Mouse (Mus musculus) embryonic facial prominence, embryonic 15.5 days (tissue): Measurements from ENCODE around the gene Maml3. TPM values are rescaled to one million over a fixed set of nuclear protein-coding genes. Genes with fewer than 3 reads are reported as not detected.
A peak's percentile ranks its signal among the peaks of the same experiment; 100 is the strongest.

Source experiments
- ATAC-seq: fragments of 200-750 bp; cut with Nextera tagmentation; 2 replicates; pipeline ENCODE4 v1.8.0; 2017; ENCODE audit warnings: low read depth, moderate TSS enrichment; ENCODE audit not compliant: insufficient number of reproducible peaks, low FRiP score, low TSS enrichment
- H3K27ac ChIP-seq: fragments of 300-500 bp; sonication (generic); replicated peaks from 2 replicates; pipeline ENCODE4 v1.5.1; 2015; ENCODE audit warnings: mild to moderate bottlenecking, inconsistent platforms
- H3K27me3 ChIP-seq: fragments of 300-500 bp; sonication (generic); 2 replicates; pipeline ENCODE4 v1.6.1; 2015; ENCODE audit warnings: inconsistent platforms
- H3K36me3 ChIP-seq: fragments of 300-500 bp; sonication (generic); 2 replicates; pipeline ENCODE4 v1.6.1; 2015; ENCODE audit warnings: mild to moderate bottlenecking, inconsistent platforms
- H3K4me1 ChIP-seq: fragments of 300-500 bp; sonication (generic); 2 replicates; pipeline ENCODE4 v1.6.1; 2015; ENCODE audit warnings: inconsistent platforms
- H3K4me2 ChIP-seq: fragments of 300-500 bp; sonication (generic); replicated peaks from 2 replicates; pipeline ENCODE4 v1.6.1; 2015; ENCODE audit warnings: mild to moderate bottlenecking, inconsistent platforms
- H3K4me3 ChIP-seq: fragments of 300-500 bp; sonication (generic); replicated peaks from 2 replicates; pipeline ENCODE4 v1.5.1; 2015; ENCODE audit warnings: mild to moderate bottlenecking, inconsistent platforms
- H3K9ac ChIP-seq: fragments of 300-500 bp; sonication (generic); 2 replicates; pipeline ENCODE4 v1.6.1; 2015; ENCODE audit warnings: inconsistent platforms
- H3K9me3 ChIP-seq: fragments of 300-500 bp; sonication (generic); replicated peaks from 2 replicates; pipeline ENCODE4 v1.6.1; 2016; ENCODE audit warnings: inconsistent platforms
- WGBS: fragments of 180-500 bp; shearing (Covaris S2); methylation state at CpG from one replicate; pipeline ENCODE4 v1.1.7; 2015; 5-methylcytosine and 5-hydroxymethylcytosine counted together
- polyA plus RNA-seq: library from polyadenylated mRNA; unstranded; fragments of >200 nt; fragmentation: Nextera tagmentation; extraction: Ambion mirVana; gene quantifications from 2 replicates; pipeline ENCODE4 v1.2.1, GENCODE M21; 2015

Maml3 gene
- polyA plus RNA-seq, 1 experiment from 2014 or later, result 6.5 TPM

- H3K9ac ChIP-seq, result peak overlapping the region; percentile 15; the same call in 1 of the 2 replicates
- H3K9me3 ChIP-seq, result no peaks in the 10 kb centered on the region
- peaks cover 35% of the 10 kb centered on the region for H3K4me1 ChIP-seq
- H3K27me3 ChIP-seq, result no peaks in the 10 kb centered on the region
- WGBS, result under 1% methylated on average over 27 of the region's 27 CpGs
- peak overlapping the region; percentile 86 for H3K27ac ChIP-seq
- H3K4me3 ChIP-seq, result peak overlapping the region; percentile 46
- H3K36me3 ChIP-seq, result no peaks in the 10 kb centered on the region
- peak; percentile 91 for ATAC-seq
- peak overlapping the region; percentile 81 for H3K4me2 ChIP-seq
Measured at GRCm38 (mm10) chr3:51701281-51701751, 403.6 kb downstream of the Maml3 start.

DNA sequence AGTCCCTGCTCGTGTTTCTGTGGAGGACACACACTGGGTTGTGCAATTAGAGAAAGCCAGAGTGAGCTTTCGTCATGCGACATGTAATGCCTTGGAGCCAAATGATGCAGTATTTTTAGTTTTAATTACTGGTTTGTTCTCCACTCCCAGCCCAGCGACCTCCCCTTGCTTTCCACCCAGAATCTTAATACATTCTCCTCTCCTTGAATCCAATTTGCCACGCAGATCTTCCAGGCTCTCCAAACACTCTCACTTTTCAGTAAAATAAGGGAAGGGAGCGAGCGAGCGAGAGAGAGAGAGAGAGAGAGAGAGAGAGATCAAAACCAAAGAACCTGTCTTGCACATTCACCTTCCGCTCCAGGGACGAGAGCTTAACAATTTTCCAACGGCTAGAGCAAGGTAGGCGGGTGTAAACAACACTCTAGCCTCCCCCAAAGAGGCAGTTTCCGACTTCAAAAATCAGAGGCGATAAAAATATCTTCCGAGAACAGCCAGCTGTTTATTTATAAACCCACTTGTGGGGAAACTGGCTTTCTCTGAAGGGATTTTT is 404.1 kb downstream of the Maml3 start:
- no peak for ATAC-seq
- Histone ChIP-seq H3K9me3 (no peaks in the 10 kb centered on the region), H3K4me1 (peaks cover 35% of the 10 kb centered on the region), H3K27me3 (no peaks in the 10 kb centered on the region), H3K36me3 (no peaks in the 10 kb centered on the region), H3K4me2 (peak overlapping the region; percentile 81), H3K4me3 (peak overlapping the region; percentile 46), H3K9ac (no peak overlapping the region), H3K27ac (peak overlapping the region; percentile 86)
- 6% methylated on average over 15 of the region's 15 CpGs for WGBS

DNA sequence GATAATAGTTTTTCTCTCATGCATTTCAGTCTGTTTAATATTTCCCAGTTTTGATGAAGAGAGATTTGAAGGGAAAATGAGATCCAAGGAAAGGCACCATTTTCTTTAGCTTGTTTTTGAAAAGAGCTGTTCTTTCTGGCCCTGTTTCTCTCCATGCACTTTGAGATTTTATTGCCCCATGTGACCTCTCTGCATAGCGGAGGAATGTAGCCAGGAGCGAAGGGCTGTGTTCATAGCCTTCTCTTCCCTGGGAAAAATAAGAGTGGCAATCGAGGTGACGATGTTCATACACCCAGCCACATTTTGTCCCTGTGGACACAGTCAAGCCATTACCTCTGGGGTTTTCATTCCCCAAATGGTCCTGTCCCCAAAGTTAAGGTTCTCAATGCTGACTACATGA is 404.8 kb downstream of the Maml3 start:
- H3K9ac ChIP-seq, result no peak overlapping the region
- no peaks in the 10 kb centered on the region for H3K27me3 ChIP-seq
- H3K4me1 ChIP-seq, result peaks cover 35% of the 10 kb centered on the region
- no peaks in the 10 kb centered on the region for H3K9me3 ChIP-seq
- no peak overlapping the region for H3K4me2 ChIP-seq
- no peak for ATAC-seq
- 67% methylated on average over 4 of the region's 4 CpGs for WGBS
- H3K4me3 ChIP-seq, result no peak overlapping the region
- peak overlapping the region; percentile 86 for H3K27ac ChIP-seq
- no peaks in the 10 kb centered on the region for H3K36me3 ChIP-seq

- whole genome bisulfite sequencing, result 86% methylated on average over 3 of the region's 3 CpGs
- H3K4me1 ChIP-seq, result peaks cover 28% of the 10 kb centered on the region
Measured at GRCm38 (mm10) chr3:51697931-51698330, 406.9 kb downstream of the Maml3 start.

GRCm38 (mm10) chr3:51695713-51696112 is 409.2 kb downstream of the Maml3 start:
- WGBS, result 89% methylated on average over 3 of the region's 3 CpGs
- Histone ChIP-seq H3K9ac (no peak overlapping the region), H3K4me3 (no peak overlapping the region), H3K27ac (no peak overlapping the region), H3K4me2 (no peak overlapping the region), H3K36me3 (peaks cover under 1% of the 10 kb centered on the region; the same call in 1 of the 2 replicates), H3K9me3 (no peaks in the 10 kb centered on the region), H3K27me3 (no peaks in the 10 kb centered on the region), H3K4me1 (peaks cover 7% of the 10 kb centered on the region)
- ATAC-seq, result no peak

More at GRCm38 (mm10) chr3:51697931-51698330, 406.9 kb downstream of the Maml3 start:
- H3K4me2 ChIP-seq, result no peak overlapping the region
- H3K4me3 ChIP-seq, result no peak overlapping the region
- no peaks in the 10 kb centered on the region for H3K36me3 ChIP-seq
- H3K9ac ChIP-seq, result no peak overlapping the region
- no peaks in the 10 kb centered on the region for H3K9me3 ChIP-seq
- H3K27ac ChIP-seq, result no peak overlapping the region
- H3K27me3 ChIP-seq, result no peaks in the 10 kb centered on the region
- no peak for ATAC-seq

GRCm38 (mm10) chr3:51694576-51694975 is 410.3 kb downstream of the Maml3 start:
- Histone ChIP-seq H3K27ac (no peak overlapping the region), H3K4me1 (no peaks in the 10 kb centered on the region), H3K36me3 (peaks cover 11% of the 10 kb centered on the region; the same call in 1 of the 2 replicates), H3K4me3 (no peak overlapping the region), H3K9me3 (no peaks in the 10 kb centered on the region), H3K4me2 (no peak overlapping the region), H3K27me3 (no peaks in the 10 kb centered on the region), H3K9ac (no peak overlapping the region)
- ATAC-seq, result no peak
- WGBS, result 81% methylated on average over 14 of the region's 14 CpGs

- 81% methylated on average over 10 of the region's 10 CpGs for WGBS
- no peak overlapping the region for H3K4me2 ChIP-seq
- H3K4me1 ChIP-seq, result no peaks in the 10 kb centered on the region
- H3K9ac ChIP-seq, result no peak overlapping the region
- no peaks in the 10 kb centered on the region for H3K27me3 ChIP-seq
- no peak overlapping the region for H3K27ac ChIP-seq
- H3K9me3 ChIP-seq, result no peaks in the 10 kb centered on the region
- H3K4me3 ChIP-seq, result no peak overlapping the region
- ATAC-seq, result no peak
- H3K36me3 ChIP-seq, result peaks cover 20% of the 10 kb centered on the region; the same call in 1 of the 2 replicates
Measured at GRCm38 (mm10) chr3:51693196-51693595, 411.7 kb downstream of the Maml3 start.

DNA sequence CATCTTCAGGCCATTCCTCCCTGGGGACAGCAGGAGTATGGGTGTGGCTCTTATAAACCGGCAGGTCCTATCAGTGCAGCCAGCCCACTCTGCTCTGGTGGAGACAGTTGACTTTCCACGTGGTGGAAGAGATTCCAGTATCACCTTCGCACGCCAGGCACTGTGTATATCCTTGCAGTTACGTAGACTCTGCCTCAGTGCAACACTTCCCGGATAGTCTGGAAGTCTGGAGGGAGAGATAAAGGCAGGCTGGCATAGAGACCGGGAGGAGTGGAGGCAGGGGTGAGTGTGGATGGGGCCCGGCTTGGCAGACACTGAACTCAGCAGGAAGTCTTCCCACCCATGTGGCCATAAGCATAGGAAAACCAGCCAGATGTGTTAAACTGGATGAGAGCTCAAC is 416.2 kb downstream of the Maml3 start:
- ATAC-seq, result no peak
- Histone ChIP-seq H3K27me3 (no peaks in the 10 kb centered on the region), H3K4me1 (no peaks in the 10 kb centered on the region), H3K4me2 (no peak overlapping the region), H3K27ac (no peak overlapping the region), H3K4me3 (no peak overlapping the region), H3K9ac (no peak overlapping the region), H3K9me3 (no peaks in the 10 kb centered on the region), H3K36me3 (peaks cover 20% of the 10 kb centered on the region; the same call in 1 of the 2 replicates)
- WGBS, result 84% methylated on average over 8 of the region's 8 CpGs

- peaks cover 20% of the 10 kb centered on the region; the same call in 1 of the 2 replicates for H3K36me3 ChIP-seq
- 86% methylated on average over 6 of the region's 6 CpGs for WGBS
Measured at GRCm38 (mm10) chr3:51686791-51687190, 418.1 kb downstream of the Maml3 start.

GRCm38 (mm10) chr3:51686316-51686715 is 418.6 kb downstream of the Maml3 start:
- H3K9me3 ChIP-seq, result no peaks in the 10 kb centered on the region
- no peak overlapping the region for H3K4me3 ChIP-seq
- no peak overlapping the region for H3K4me2 ChIP-seq
- H3K4me1 ChIP-seq, result no peaks in the 10 kb centered on the region
- H3K27me3 ChIP-seq, result no peaks in the 10 kb centered on the region
- H3K9ac ChIP-seq, result no peak overlapping the region
- ATAC-seq, result no peak
- H3K27ac ChIP-seq, result no peak overlapping the region
- 67% methylated on average over 6 of the region's 6 CpGs for WGBS
- peaks cover 20% of the 10 kb centered on the region; the same call in 1 of the 2 replicates for H3K36me3 ChIP-seq

More at GRCm38 (mm10) chr3:51686791-51687190, 418.1 kb downstream of the Maml3 start:
- no peaks in the 10 kb centered on the region for H3K27me3 ChIP-seq
- H3K9ac ChIP-seq, result no peak overlapping the region
- no peak overlapping the region for H3K4me2 ChIP-seq
- H3K4me1 ChIP-seq, result no peaks in the 10 kb centered on the region
- no peak overlapping the region for H3K27ac ChIP-seq
- H3K4me3 ChIP-seq, result no peak overlapping the region
- no peak for ATAC-seq
- H3K9me3 ChIP-seq, result no peaks in the 10 kb centered on the region

DNA sequence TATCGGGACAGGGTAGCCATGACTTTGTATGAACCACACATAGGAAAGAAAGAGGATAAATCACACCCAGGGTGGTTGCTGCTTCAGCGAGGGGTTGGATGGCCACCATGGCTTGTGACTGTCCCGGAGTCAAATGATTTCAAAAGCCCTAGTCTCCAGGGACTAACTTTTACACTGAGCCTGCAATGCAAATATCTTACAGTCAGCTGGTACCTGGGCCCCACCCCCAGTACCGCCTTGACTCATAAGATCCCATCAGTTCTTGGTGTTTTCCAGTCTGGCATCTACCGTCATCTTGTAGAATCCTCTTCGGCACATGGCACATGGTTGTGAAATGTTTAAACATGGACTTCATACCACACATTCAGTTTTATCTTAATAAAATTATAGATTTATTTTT is 419.3 kb downstream of the Maml3 start:
- Histone ChIP-seq H3K9ac (no peak overlapping the region), H3K4me2 (no peak overlapping the region), H3K27ac (no peak overlapping the region), H3K36me3 (peaks cover 18% of the 10 kb centered on the region; the same call in 1 of the 2 replicates), H3K4me1 (no peaks in the 10 kb centered on the region), H3K4me3 (no peak overlapping the region), H3K27me3 (no peaks in the 10 kb centered on the region), H3K9me3 (no peaks in the 10 kb centered on the region)
- no peak for ATAC-seq
- 94% methylated on average over 6 of the region's 6 CpGs for WGBS

- H3K4me2 ChIP-seq, result no peak overlapping the region
- H3K27me3 ChIP-seq, result no peaks in the 10 kb centered on the region
- H3K9me3 ChIP-seq, result no peaks in the 10 kb centered on the region
- H3K9ac ChIP-seq, result no peak overlapping the region
- no peak overlapping the region for H3K27ac ChIP-seq
- no peaks in the 10 kb centered on the region for H3K4me1 ChIP-seq
- no peak overlapping the region for H3K4me3 ChIP-seq
- WGBS, result 89% methylated on average over 3 of the region's 3 CpGs
- no peaks in the 10 kb centered on the region for H3K36me3 ChIP-seq
- ATAC-seq, result no peak
Measured at GRCm38 (mm10) chr3:51674963-51675362, 429.9 kb downstream of the Maml3 start.
